Mouse (Mus musculus) embryonic facial prominence, embryonic 15.5 days (tissue): ENCODE measurements around the gene Txndc16. TPM values are rescaled to one million over a fixed set of nuclear protein-coding genes. Genes with fewer than 3 reads are reported as not detected.

Experiments
- ATAC-seq: fragments of 200-750 bp; cut with Nextera tagmentation; 2 replicates; pipeline ENCODE4 v1.8.0; 2017; ENCODE audit warnings: low read depth, moderate TSS enrichment; ENCODE audit not compliant: insufficient number of reproducible peaks, low FRiP score, low TSS enrichment
- H3K27ac ChIP-seq: fragments of 300-500 bp; sonication (generic); replicated peaks from 2 replicates; pipeline ENCODE4 v1.5.1; 2015; ENCODE audit warnings: mild to moderate bottlenecking, inconsistent platforms
- H3K27me3 ChIP-seq: fragments of 300-500 bp; sonication (generic); 2 replicates; pipeline ENCODE4 v1.6.1; 2015; ENCODE audit warnings: inconsistent platforms
- H3K36me3 ChIP-seq: fragments of 300-500 bp; sonication (generic); 2 replicates; pipeline ENCODE4 v1.6.1; 2015; ENCODE audit warnings: mild to moderate bottlenecking, inconsistent platforms
- H3K4me1 ChIP-seq: fragments of 300-500 bp; sonication (generic); 2 replicates; pipeline ENCODE4 v1.6.1; 2015; ENCODE audit warnings: inconsistent platforms
- H3K4me2 ChIP-seq: fragments of 300-500 bp; sonication (generic); replicated peaks from 2 replicates; pipeline ENCODE4 v1.6.1; 2015; ENCODE audit warnings: mild to moderate bottlenecking, inconsistent platforms
- H3K4me3 ChIP-seq: fragments of 300-500 bp; sonication (generic); replicated peaks from 2 replicates; pipeline ENCODE4 v1.5.1; 2015; ENCODE audit warnings: mild to moderate bottlenecking, inconsistent platforms
- H3K9ac ChIP-seq: fragments of 300-500 bp; sonication (generic); 2 replicates; pipeline ENCODE4 v1.6.1; 2015; ENCODE audit warnings: inconsistent platforms
- H3K9me3 ChIP-seq: fragments of 300-500 bp; sonication (generic); replicated peaks from 2 replicates; pipeline ENCODE4 v1.6.1; 2016; ENCODE audit warnings: inconsistent platforms
- WGBS: fragments of 180-500 bp; shearing (Covaris S2); methylation state at CpG from one replicate; pipeline ENCODE4 v1.1.7; 2015; 5-methylcytosine and 5-hydroxymethylcytosine counted together
- polyA plus RNA-seq: library from polyadenylated mRNA; unstranded; fragments of >200 nt; fragmentation: Nextera tagmentation; extraction: Ambion mirVana; gene quantifications from 2 replicates; pipeline ENCODE4 v1.2.1, GENCODE M21; 2015

Txndc16 gene
- polyA plus RNA-seq, 1 experiment from 2014 or later: 19.4 TPM

DNA sequence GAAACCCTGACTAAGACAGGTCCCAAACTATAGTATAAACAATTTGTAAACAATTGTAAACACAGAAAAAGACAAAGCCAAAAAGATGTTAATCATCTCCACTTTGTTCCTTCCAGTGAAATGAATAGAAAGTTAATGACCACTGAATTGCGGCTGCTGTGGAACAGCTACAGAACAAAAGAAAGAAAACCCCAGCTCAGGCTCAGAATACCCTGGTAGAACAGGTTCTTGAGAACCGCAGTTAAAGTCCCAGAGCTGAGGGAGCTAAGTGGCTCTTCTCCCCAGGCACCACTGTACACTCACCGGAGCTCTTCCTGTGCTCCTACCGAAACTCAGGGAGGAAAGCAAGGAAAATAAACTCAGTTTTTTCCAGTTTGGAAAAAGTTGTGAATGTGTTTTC lies 9.4 kb downstream of the Txndc16 start:
- Histone ChIP-seq H3K9me3 (no peaks in the 10 kb centered on the region), H3K4me1 (no peaks in the 10 kb centered on the region), H3K4me3 (no peak overlapping the region), H3K27me3 (no peaks in the 10 kb centered on the region), H3K27ac (no peak overlapping the region), H3K4me2 (no peak overlapping the region), H3K9ac (no peak overlapping the region), H3K36me3 (no peaks in the 10 kb centered on the region)
- ATAC-seq: no peak
- 54% methylated on average over 4 of the region's 4 CpGs for WGBS

DNA sequence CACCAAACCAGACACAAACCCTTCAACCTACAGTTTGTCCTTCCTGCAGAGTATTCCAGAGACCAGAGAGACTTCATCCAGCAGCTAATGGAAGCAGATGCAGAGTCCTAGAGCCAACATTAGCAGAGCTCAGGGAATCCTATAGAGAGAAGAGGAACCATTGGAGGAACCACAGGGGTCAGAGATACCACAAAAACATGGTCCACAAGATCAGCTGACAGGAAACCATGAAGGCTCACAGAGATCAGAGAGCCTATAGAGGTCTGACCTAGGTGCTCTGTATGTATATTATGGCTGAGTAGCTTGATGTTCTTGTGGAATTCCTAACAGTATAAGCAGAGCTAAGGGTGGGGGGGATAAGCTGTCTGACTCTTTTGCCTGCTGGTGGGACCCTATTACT lies 19.5 kb downstream of the Txndc16 start:
- Histone ChIP-seq H3K4me1 (no peaks in the 10 kb centered on the region), H3K36me3 (no peaks in the 10 kb centered on the region), H3K4me3 (no peak overlapping the region), H3K27me3 (no peaks in the 10 kb centered on the region), H3K9me3 (no peaks in the 10 kb centered on the region), H3K4me2 (no peak overlapping the region), H3K9ac (no peak overlapping the region), H3K27ac (no peak overlapping the region)
- ATAC-seq: no peak

DNA sequence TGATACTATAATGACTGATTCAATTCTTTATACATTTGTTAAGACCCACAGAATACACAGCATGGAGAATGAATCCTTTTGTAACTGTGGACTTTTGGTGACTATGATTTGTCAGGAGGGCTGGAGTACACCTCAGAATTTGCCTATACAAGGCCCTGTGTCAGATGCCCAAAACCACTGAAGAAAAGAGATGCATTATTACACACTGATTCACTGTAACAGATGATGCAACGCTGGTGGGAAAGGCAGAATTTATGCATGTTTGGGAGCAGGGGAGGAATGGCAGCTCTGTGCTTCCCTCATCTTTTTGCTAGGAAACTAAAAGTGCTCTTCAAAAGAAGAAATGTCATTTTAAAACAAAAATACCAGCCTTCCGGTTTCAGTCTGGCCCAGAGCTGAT lies 29.1 kb downstream of the Txndc16 start:
- no peaks in the 10 kb centered on the region; the same call in 1 of the 2 replicates for H3K36me3 ChIP-seq
- H3K4me2 ChIP-seq: no peak overlapping the region
- H3K9me3 ChIP-seq: no peaks in the 10 kb centered on the region
- 68% methylated on average over 2 of the region's 2 CpGs for WGBS
- H3K27ac ChIP-seq: no peak overlapping the region
- no peak overlapping the region for H3K9ac ChIP-seq
- no peaks in the 10 kb centered on the region for H3K4me1 ChIP-seq
- H3K4me3 ChIP-seq: no peak overlapping the region
- no peaks in the 10 kb centered on the region for H3K27me3 ChIP-seq
- no peak for ATAC-seq

DNA sequence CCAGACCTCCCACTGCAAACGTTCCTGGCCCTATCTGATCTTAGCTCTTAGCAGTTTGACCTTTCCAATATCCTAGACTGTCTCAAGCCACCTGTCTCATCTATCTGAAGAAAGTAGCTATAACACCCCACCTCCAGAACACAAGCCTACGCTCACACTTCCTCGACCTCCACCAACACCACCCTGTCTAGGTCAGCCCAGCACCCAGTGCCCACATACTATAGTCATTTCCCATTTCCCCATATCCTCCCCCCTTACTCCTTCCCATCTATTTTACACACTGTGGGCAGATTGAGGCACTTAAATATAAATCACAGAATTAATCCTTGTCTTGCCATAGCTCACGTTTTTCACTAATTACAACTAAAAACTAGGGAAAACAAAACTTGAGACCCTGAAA lies 38.5 kb downstream of the Txndc16 start:
- no peak for ATAC-seq
- H3K9ac ChIP-seq: no peak overlapping the region
- H3K4me3 ChIP-seq: no peak overlapping the region
- no peaks in the 10 kb centered on the region for H3K36me3 ChIP-seq
- H3K9me3 ChIP-seq: no peaks in the 10 kb centered on the region
- H3K4me2 ChIP-seq: no peak overlapping the region
- no peak overlapping the region for H3K27ac ChIP-seq
- no peaks in the 10 kb centered on the region for H3K27me3 ChIP-seq
- 84% methylated on average over 4 of the region's 4 CpGs for WGBS
- H3K4me1 ChIP-seq: no peaks in the 10 kb centered on the region

DNA sequence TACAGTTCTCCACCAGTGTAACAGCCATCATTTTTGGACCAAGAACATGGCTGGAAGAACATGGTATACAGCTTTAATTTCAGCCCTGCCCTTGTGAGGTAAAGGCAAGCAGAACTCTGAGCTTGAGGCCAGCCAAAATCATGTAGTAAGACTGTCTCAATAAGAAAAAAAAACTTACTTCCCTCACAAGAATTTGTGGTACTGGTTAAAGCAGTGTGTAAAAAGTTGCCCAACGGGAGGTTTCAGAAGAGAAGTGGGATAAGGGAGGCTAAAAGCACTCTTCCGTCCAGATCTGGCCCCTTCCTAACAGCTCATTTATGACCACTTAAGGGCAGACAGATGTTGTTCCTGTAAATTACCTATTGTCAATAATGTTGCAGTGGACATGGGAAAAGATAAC lies 40.5 kb downstream of the Txndc16 start:
- no peak for ATAC-seq
- Histone ChIP-seq H3K9ac (no peak overlapping the region), H3K9me3 (no peaks in the 10 kb centered on the region), H3K4me2 (no peak overlapping the region), H3K27me3 (no peaks in the 10 kb centered on the region), H3K36me3 (no peaks in the 10 kb centered on the region), H3K27ac (no peak overlapping the region), H3K4me3 (no peak overlapping the region), H3K4me1 (no peaks in the 10 kb centered on the region)
- 87% methylated on average over 2 of the region's 2 CpGs for WGBS

DNA sequence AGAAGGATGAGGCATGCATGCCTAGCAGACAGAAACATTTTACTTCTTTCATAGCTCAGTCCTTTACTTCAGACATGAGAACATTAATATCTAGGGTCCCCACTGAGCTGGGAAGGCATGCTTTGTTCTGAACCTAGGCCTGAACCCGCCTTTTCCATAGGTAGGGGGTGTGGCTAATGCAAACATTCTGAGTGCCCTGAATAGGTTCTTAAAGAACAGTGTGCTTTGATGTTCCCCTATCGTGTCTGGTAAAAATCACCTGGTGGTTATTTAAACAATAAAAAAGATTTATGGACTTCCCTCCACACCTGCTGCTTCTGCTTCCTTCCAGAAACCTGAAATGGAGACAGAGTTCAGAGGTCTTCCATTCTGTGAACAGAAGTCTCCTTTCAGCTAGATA lies 40.9 kb downstream of the Txndc16 start:
- Histone ChIP-seq H3K27ac (no peak overlapping the region), H3K27me3 (no peaks in the 10 kb centered on the region), H3K9me3 (no peaks in the 10 kb centered on the region), H3K9ac (no peak overlapping the region), H3K4me1 (no peaks in the 10 kb centered on the region), H3K4me2 (no peak overlapping the region), H3K36me3 (no peaks in the 10 kb centered on the region), H3K4me3 (no peak overlapping the region)
- no peak for ATAC-seq
- 75% methylated on average over 2 of the region's 2 CpGs for WGBS

DNA sequence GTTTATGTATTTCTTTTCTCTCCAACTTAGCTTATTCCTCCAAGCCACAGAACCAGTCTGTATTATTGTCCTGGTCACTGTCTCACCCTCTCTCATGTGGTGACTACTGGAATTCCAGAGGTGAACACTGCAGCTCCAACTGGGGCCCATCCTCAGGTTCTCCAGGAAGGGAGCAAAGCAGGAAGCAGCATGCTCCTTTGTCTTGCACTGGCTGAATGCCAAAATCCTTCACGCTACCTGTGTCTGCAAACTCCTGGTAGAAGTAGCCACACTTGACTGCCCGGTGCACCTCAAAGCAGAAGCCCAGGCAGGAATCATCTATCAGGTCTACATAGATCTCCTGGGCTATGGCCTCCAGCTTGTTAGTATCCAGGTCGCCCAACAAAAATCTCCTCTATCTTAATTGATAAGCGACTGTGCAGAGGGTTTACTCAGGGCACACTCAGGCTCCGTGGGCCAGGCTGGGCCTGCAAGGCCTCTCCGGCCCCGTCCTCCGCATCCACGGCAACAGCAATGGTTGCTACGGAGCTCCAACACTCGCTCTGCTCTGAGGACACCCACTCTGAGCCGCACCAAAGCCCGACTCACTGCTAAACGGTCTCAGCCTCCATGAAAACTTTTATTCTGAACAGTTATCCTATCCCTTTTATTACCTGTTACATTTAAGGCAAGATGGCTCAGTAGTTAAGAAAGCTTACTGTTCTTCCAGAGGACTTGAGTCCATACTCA lies 45.0 kb downstream of the Txndc16 start:
- H3K4me2 ChIP-seq: no peak overlapping the region
- no peaks in the 10 kb centered on the region for H3K4me1 ChIP-seq
- no peaks in the 10 kb centered on the region for H3K27me3 ChIP-seq
- H3K9me3 ChIP-seq: no peaks in the 10 kb centered on the region
- H3K36me3 ChIP-seq: no peaks in the 10 kb centered on the region
- H3K9ac ChIP-seq: no peak overlapping the region
- H3K4me3 ChIP-seq: no peak overlapping the region
- no peak for ATAC-seq
- 81% methylated on average over 14 of the region's 14 CpGs for WGBS
- H3K27ac ChIP-seq: no peak overlapping the region

DNA sequence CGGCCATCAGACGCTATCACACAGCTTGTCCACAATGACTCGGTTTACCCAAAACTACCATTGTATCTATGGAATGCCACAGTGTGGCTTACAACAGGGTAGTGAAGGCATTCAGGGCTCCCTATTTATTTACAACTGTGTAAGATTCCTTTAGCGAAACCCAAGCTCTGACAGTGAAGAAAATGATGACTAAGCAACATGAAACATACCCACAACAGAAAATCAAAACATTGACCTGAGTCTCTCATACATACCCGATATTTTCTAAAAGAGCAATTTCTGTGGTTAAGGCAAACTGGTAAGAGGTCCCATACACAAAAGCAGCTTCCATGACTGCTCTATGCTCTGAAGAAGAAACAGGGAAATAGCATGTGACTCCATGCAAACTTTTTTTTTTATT lies 47.9 kb downstream of the Txndc16 start:
- H3K9ac ChIP-seq: no peak overlapping the region
- H3K4me3 ChIP-seq: no peak overlapping the region
- H3K4me1 ChIP-seq: no peaks in the 10 kb centered on the region
- 95% methylated on average over 5 of the region's 5 CpGs for WGBS
- H3K36me3 ChIP-seq: no peaks in the 10 kb centered on the region
- H3K27me3 ChIP-seq: no peaks in the 10 kb centered on the region
- H3K9me3 ChIP-seq: no peaks in the 10 kb centered on the region
- H3K4me2 ChIP-seq: no peak overlapping the region
- no peak for ATAC-seq
- H3K27ac ChIP-seq: no peak overlapping the region

DNA sequence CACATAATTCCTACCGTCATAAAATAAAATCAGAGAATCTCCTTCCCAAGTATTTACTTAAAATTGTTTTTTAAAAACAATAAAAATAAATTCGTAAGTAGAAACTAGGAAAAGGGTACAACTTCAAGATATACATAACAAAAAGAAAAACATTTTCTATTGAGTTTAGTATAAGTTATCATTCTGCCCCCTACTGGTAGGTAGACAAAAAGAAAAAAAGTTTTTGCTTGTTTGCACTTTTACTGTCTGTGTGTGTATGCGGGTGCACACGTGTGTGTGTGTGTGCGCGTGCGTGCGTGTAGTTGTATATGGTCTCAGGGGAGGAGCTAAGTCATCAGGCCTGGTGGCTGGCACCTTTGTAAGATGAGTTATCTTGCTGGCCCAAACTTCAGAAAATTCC lies 52.8 kb downstream of the Txndc16 start:
- no peak overlapping the region for H3K4me2 ChIP-seq
- no peak overlapping the region for H3K9ac ChIP-seq
- no peak overlapping the region for H3K4me3 ChIP-seq
- 83% methylated on average over 8 of the region's 8 CpGs for WGBS
- no peaks in the 10 kb centered on the region for H3K9me3 ChIP-seq
- no peak overlapping the region for H3K27ac ChIP-seq
- H3K27me3 ChIP-seq: no peaks in the 10 kb centered on the region
- H3K36me3 ChIP-seq: no peaks in the 10 kb centered on the region
- ATAC-seq: no peak
- H3K4me1 ChIP-seq: no peaks in the 10 kb centered on the region

DNA sequence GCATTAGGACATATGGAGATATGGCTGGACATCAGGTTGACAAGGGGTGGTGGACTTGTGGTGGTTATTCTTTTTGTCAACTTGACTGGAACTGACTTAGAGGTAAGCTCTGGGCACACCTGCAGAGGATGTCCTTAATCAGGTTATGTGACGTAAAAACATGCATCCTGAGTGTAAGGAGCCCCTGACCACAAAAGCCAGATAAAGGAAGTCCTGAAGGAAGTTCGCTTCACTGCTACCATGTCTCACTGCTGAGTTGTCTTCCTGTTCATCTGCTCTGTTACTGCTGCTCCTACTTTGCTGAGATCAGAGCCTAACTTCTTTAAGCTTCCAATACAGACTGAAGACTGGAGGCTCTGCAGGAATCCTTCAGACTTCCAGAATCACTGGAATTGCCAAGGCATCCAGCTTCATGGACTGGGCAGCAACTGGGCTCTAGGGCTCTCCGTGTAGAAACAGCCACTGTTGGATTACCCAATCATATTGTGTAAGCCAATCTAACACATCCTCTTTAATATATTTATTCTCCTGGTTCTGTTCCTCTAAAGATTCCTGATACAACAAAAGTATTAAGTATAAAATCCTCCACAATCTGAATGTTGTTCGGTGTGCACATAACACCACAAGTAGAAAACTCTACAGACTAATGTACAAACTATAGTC lies 64.5 kb downstream of the Txndc16 start:
- H3K4me2 ChIP-seq: no peak overlapping the region
- no peak overlapping the region for H3K9ac ChIP-seq
- no peaks in the 10 kb centered on the region for H3K9me3 ChIP-seq
- WGBS: 85% methylated on average over 4 of the region's 4 CpGs
- no peak for ATAC-seq
- H3K4me3 ChIP-seq: no peak overlapping the region
- no peaks in the 10 kb centered on the region for H3K36me3 ChIP-seq
- H3K27ac ChIP-seq: no peak overlapping the region
- no peaks in the 10 kb centered on the region for H3K4me1 ChIP-seq
- H3K27me3 ChIP-seq: no peaks in the 10 kb centered on the region

DNA sequence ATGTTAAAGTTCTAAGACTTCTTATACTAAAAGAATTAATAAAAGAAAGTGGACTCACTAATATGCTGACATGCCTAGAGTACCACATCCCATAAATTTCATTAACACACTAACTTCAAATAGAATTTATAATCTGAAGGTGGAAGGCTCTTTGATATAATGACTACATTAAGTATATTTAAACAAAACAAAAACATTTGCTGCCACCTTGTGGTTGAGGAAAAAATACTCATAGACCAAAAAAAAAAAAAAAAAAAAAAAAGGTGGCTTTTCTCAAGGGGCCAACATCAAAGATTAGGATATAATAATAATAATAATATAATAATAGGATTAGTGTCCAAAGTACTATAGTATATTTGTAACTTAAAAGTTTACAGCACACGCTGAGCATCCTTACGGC lies 66.9 kb downstream of the Txndc16 start:
- no peak overlapping the region for H3K4me3 ChIP-seq

DNA sequence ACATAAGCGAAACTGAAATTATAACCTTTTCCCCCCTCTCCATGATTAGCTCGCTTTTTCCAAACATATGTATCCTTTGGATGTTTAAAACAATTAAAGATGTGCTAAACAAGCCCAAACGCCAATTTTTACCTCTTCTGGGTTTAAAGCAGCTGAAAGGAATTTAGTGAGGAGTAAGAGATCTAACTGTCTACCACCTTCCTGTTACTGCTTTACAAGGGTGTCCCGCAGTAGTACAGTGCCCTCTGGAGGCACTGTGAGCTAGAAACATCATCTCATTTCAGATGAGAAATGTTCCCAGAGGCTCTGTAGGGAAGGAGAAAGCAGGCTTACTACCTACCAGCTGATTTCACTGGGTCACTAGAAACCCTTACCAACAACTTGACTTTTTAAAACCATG lies 77.6 kb downstream of the Txndc16 start:
- no peaks in the 10 kb centered on the region for H3K36me3 ChIP-seq
- H3K27me3 ChIP-seq: no peaks in the 10 kb centered on the region
- H3K4me1 ChIP-seq: 0 out of 2 replicates have a peak, but pooled peaks cover 3% of the 10 kb centered on the region
- no peak for ATAC-seq
- no peaks in the 10 kb centered on the region for H3K9me3 ChIP-seq
- WGBS: 37% methylated on average over 4 of the region's 4 CpGs
- no peak overlapping the region for H3K4me2 ChIP-seq
- no peak overlapping the region for H3K4me3 ChIP-seq
- no peak overlapping the region for H3K9ac ChIP-seq
- H3K27ac ChIP-seq: no peak overlapping the region

More for the DNA sequence above, 66.9 kb downstream of the Txndc16 start:
- no peaks in the 10 kb centered on the region for H3K36me3 ChIP-seq
- no peak overlapping the region for H3K9ac ChIP-seq
- no peaks in the 10 kb centered on the region for H3K9me3 ChIP-seq
- 77% methylated on average over 2 of the region's 2 CpGs for WGBS
- no peaks in the 10 kb centered on the region for H3K27me3 ChIP-seq
- no peaks in the 10 kb centered on the region for H3K4me1 ChIP-seq
- no peak overlapping the region for H3K4me2 ChIP-seq
- ATAC-seq: no peak
- H3K27ac ChIP-seq: no peak overlapping the region
